Mouse (Mus musculus): ENCODE results near the gene Cby3. TPM values are rescaled to one million over a fixed set of nuclear protein-coding genes. Genes with fewer than 3 reads are reported as not detected.
A peak's percentile ranks its signal among the peaks of the same experiment; 100 is the strongest.
"Not testable (repeated sequence)": the region's sequence is repeated elsewhere in the genome, so short reads cannot be mapped to it uniquely, and the experiment has no call there.

The Cby3 gene
- total RNA-seq (2014; rRNA removed; ENCODE audit: low replicate concordance) (not detected in 2 replicates), polyA plus RNA-seq (2015; fragmentation: Nextera tagmentation; extraction: Ambion mirVana) (0.18 TPM in 1 of 2 replicates, not detected in the other)

DNA sequence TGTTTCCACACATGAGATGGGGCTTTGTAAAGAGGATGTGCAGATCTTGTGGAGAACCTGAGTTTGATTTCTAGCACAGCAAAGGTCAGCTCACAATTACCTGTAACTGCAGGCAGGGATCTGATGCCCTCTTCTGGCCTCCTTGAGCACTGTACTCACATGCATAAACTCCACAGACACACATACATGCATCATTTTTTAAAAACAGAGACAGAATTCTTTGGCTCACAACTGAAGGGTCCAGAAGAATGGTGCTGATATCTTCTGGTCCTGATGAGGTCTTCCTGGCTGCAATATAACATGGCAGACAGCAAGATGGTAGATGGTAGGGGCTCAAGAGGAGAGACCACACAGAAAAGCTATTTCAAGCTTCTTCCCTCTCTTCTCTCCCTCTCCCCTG lies at the start of gene Cby3:
Gene Cby3, plus strand, starts transcription at position 301 of the 400 bp plus-strand sequence.
- H3K36me3 ChIP-seq (replicated peaks; ENCODE audit: control insufficient read depth, insufficient read depth, low read length) = no peaks in the 10 kb centered on the region
- no peak within 1 kb of the TSS for H3K9ac ChIP-seq (replicated peaks; ENCODE audit: low read depth, low read length)
- no peak within 1 kb of the TSS for H3K27ac ChIP-seq (ENCODE audit: low read depth)
- no peak within 1 kb of the TSS for H3K4me3 ChIP-seq (ENCODE audit: low read depth, low read length)
- H3K4me1 ChIP-seq (ENCODE audit: control insufficient read depth, insufficient read depth) = no peaks in the 10 kb centered on the region
- TF ChIP-seq CTCF (IDR thresholded peaks at IDR 0.05; ENCODE audit: low read depth) (no peak), EP300 (IDR thresholded peaks at IDR 0.05; ENCODE audit: low read depth) (no peak)
- no peaks in the 10 kb centered on the region for H3K9me3 ChIP-seq (replicated peaks; ENCODE audit: control insufficient read depth, low read length)
- DNase-seq (ENCODE audit: low spot score) = no peak
- no peaks in the 10 kb centered on the region for H3K27me3 ChIP-seq (ENCODE audit: control insufficient read depth, insufficient read depth, low read length)
- ATAC-seq (ENCODE audit: insufficient read depth, low read depth) = no peak
- no peak within 1 kb of the TSS for H3K4me2 ChIP-seq (ENCODE audit: low read depth, low read length)

DNA sequence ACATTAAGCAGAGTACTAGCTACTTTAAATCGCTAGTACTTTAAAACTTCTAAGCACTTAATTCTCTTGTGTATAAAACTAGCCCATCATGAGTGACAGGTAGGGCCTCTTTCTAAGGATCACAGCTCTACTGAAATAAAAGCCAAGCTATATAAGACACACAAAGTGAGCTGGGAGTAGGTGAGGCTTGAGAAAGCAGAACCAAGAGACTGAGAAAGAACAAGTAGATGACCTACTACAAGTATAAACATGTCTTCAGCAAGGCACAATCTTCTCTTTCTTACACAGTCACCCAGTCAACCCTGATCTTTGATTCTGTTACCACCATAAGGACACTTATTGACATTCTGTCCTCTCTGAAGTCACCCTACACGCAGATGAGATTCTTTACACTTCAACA lies 41.5 kb upstream of the Cby3 start:
- DNase-seq (ENCODE audit: low spot score) (no peak), ATAC-seq (ENCODE audit: insufficient read depth, low read depth) (no peak)
- H3K4me2 ChIP-seq (ENCODE audit: low read depth, low read length) = no peak overlapping the region
- H3K36me3 ChIP-seq (replicated peaks; ENCODE audit: control insufficient read depth, insufficient read depth, low read length) = peaks cover 33% of the 10 kb centered on the region
- no peaks in the 10 kb centered on the region for H3K27me3 ChIP-seq (ENCODE audit: control insufficient read depth, insufficient read depth, low read length)
- no peaks in the 10 kb centered on the region for H3K9me3 ChIP-seq (replicated peaks; ENCODE audit: control insufficient read depth, low read length)
- WGBS = 79% methylated on average over 2 of the region's 2 CpGs
- H3K4me3 ChIP-seq (ENCODE audit: low read depth, low read length) = no peak overlapping the region
- no peak overlapping the region for H3K9ac ChIP-seq (replicated peaks; ENCODE audit: low read depth, low read length)
- TF ChIP-seq CTCF (IDR thresholded peaks at IDR 0.05; ENCODE audit: low read depth) (no peak), EP300 (IDR thresholded peaks at IDR 0.05; ENCODE audit: low read depth) (no peak)
- 0 out of 2 replicates have a peak, but pooled peaks cover 3% of the 10 kb centered on the region for H3K4me1 ChIP-seq (ENCODE audit: control insufficient read depth, insufficient read depth)
- no peak overlapping the region for H3K27ac ChIP-seq (ENCODE audit: low read depth)

DNA sequence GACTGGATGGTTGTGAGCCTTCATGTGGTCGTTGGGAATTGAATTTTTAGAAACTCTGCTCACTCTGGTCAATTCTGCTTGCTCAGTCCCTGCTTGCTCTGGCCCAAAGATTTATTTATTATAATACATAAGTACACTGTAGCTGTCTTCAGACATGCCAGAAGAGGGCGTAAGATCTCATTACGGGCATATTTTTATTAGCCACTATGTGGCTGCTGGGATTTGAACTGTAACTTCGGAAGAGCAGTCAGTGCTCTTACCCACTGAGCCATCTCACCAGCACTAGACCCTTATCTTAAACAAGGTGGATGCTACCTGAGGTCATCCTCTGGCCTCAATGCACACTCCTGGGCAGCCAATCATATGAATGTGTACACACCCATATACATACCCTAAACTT lies 34.9 kb upstream of the Cby3 start:
- 83% methylated on average over 4 of the region's 4 CpGs for WGBS
- not testable (repeated sequence) for H3K4me2 ChIP-seq (ENCODE audit: low read depth, low read length); H3K4me3 ChIP-seq (ENCODE audit: low read depth, low read length); ATAC-seq (ENCODE audit: insufficient read depth, low read depth); DNase-seq (ENCODE audit: low spot score); H3K36me3 ChIP-seq (replicated peaks; ENCODE audit: control insufficient read depth, insufficient read depth, low read length); H3K27ac ChIP-seq (ENCODE audit: low read depth); H3K27me3 ChIP-seq (ENCODE audit: control insufficient read depth, insufficient read depth, low read length); H3K9me3 ChIP-seq (replicated peaks; ENCODE audit: control insufficient read depth, low read length); H3K9ac ChIP-seq (replicated peaks; ENCODE audit: low read depth, low read length)
- peaks cover 14% of the 10 kb centered on the region for H3K4me1 ChIP-seq (ENCODE audit: control insufficient read depth, insufficient read depth)

DNA sequence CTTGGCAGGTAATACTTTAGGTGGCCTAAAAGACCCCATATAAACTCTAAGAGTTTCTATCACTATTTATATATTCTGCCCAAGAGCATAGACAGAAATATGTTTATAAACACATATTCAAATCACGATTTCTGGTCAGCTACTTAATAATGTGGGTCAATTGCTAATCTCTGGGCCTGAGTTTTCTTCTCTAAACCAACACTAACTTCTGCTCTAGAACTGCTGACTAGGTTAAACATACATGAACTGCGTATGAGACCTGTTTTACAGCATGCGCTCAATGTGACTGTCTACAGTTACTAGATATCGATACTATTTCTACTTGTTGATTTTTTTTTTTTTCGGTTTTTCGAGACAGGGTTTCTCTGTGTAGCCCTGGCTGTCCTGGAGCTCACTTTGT lies 33.0 kb upstream of the Cby3 start:
- Histone ChIP-seq H3K36me3 (replicated peaks; ENCODE audit: control insufficient read depth, insufficient read depth, low read length) (0 out of 2 replicates have a peak, but pooled peaks cover 5% of the 10 kb centered on the region), H3K27ac (ENCODE audit: low read depth) (no peak overlapping the region), H3K27me3 (ENCODE audit: control insufficient read depth, insufficient read depth, low read length) (no peaks in the 10 kb centered on the region), H3K4me2 (ENCODE audit: low read depth, low read length) (no peak overlapping the region), H3K4me3 (ENCODE audit: low read depth, low read length) (no peak overlapping the region), H3K9me3 (replicated peaks; ENCODE audit: control insufficient read depth, low read length) (no peaks in the 10 kb centered on the region), H3K9ac (replicated peaks; ENCODE audit: low read depth, low read length) (no peak overlapping the region), H3K4me1 (ENCODE audit: control insufficient read depth, insufficient read depth) (peaks cover 14% of the 10 kb centered on the region)
- ATAC-seq (ENCODE audit: insufficient read depth, low read depth) (no peak), DNase-seq (ENCODE audit: low spot score) (no peak)
- 87% methylated on average over 6 of the region's 6 CpGs for WGBS
- TF ChIP-seq EP300 (IDR thresholded peaks at IDR 0.05; ENCODE audit: low read depth) (no peak), CTCF (IDR thresholded peaks at IDR 0.05; ENCODE audit: low read depth) (no peak)

DNA sequence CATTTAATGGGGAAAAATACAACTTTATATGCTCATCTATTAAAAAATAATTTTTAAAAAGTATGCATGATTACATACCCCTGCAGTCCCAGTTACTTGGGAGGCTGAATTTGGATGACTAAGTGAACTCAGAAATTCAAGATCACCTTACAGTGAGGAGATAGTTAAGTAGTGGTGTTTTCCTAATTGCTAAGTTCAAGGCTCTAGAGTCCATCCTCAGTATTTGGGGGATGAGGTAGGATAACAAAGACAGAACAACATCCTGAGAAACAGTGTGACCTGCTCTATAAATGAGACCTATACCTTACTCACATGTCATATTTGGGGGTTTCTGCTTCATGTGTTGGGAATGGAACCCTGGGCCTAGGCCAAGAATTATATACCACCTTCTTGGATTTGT lies 31.9 kb upstream of the Cby3 start:
- TF ChIP-seq CTCF (IDR thresholded peaks at IDR 0.05; ENCODE audit: low read depth) (no peak), EP300 (IDR thresholded peaks at IDR 0.05; ENCODE audit: low read depth) (no peak)
- DNase-seq (ENCODE audit: low spot score) (no peak), ATAC-seq (ENCODE audit: insufficient read depth, low read depth) (no peak)
- H3K27ac ChIP-seq (ENCODE audit: low read depth) = no peak overlapping the region
- H3K9ac ChIP-seq (replicated peaks; ENCODE audit: low read depth, low read length) = no peak overlapping the region
- H3K4me3 ChIP-seq (ENCODE audit: low read depth, low read length) = no peak overlapping the region
- 0 out of 2 replicates have a peak, but pooled peaks cover 5% of the 10 kb centered on the region for H3K36me3 ChIP-seq (replicated peaks; ENCODE audit: control insufficient read depth, insufficient read depth, low read length)
- no peaks in the 10 kb centered on the region for H3K27me3 ChIP-seq (ENCODE audit: control insufficient read depth, insufficient read depth, low read length)
- no peak overlapping the region for H3K4me2 ChIP-seq (ENCODE audit: low read depth, low read length)
- H3K9me3 ChIP-seq (replicated peaks; ENCODE audit: control insufficient read depth, low read length) = no peaks in the 10 kb centered on the region
- peaks cover 20% of the 10 kb centered on the region for H3K4me1 ChIP-seq (ENCODE audit: control insufficient read depth, insufficient read depth)

DNA sequence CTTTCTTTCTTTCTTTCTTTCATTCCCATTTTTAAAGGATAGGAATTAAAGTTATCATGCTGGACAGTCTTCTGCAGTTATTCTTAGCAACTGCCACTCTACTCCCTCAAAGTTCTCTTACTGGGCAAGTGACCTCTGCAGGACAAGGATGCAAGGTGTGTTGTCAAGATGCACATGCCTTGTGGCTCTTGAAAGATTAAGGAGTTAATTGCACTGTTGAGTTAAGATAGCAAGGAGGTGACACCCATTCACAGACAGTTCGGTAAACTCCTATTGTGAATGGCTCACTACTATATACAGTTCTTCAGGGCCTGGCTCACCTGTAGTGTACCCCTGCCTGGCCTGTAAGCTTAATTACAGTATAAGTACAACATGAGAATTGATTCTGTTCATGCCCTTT lies 30.4 kb upstream of the Cby3 start:
- Histone ChIP-seq H3K27ac (ENCODE audit: low read depth) (no peak overlapping the region), H3K4me2 (ENCODE audit: low read depth, low read length) (peak overlapping the region; percentile 88), H3K4me1 (ENCODE audit: control insufficient read depth, insufficient read depth) (peaks cover 20% of the 10 kb centered on the region), H3K4me3 (ENCODE audit: low read depth, low read length) (peak overlapping the region; percentile 84), H3K9ac (replicated peaks; ENCODE audit: low read depth, low read length) (no peak overlapping the region), H3K9me3 (replicated peaks; ENCODE audit: control insufficient read depth, low read length) (no peaks in the 10 kb centered on the region), H3K27me3 (ENCODE audit: control insufficient read depth, insufficient read depth, low read length) (no peaks in the 10 kb centered on the region), H3K36me3 (replicated peaks; ENCODE audit: control insufficient read depth, insufficient read depth, low read length) (0 out of 2 replicates have a peak, but pooled peaks cover 3% of the 10 kb centered on the region)
- DNase-seq (ENCODE audit: low spot score) (no peak), ATAC-seq (ENCODE audit: insufficient read depth, low read depth) (no peak)
- TF ChIP-seq EP300 (IDR thresholded peaks at IDR 0.05; ENCODE audit: low read depth) (no peak), CTCF (IDR thresholded peaks at IDR 0.05; ENCODE audit: low read depth) (no peak)
- 3% methylated on average over 1 of the region's 1 CpGs for WGBS

Data from heart, postnatal 0 days (tissue).